Mouse (Mus musculus): Measurements from ENCODE around the gene Mpped2. TPM values are rescaled to one million over a fixed set of nuclear protein-coding genes. Genes with fewer than 3 reads are reported as not detected.

The Mpped2 gene
- polyA plus RNA-seq, 1 experiment from 2014 or later = 33.9 TPM

- Histone ChIP-seq H3K9ac (ENCODE audit: low read length) (no peak overlapping the region), H3K36me3 (ENCODE audit: control insufficient read depth, insufficient read depth) (no peaks in the 10 kb centered on the region), H3K4me2 (ENCODE audit: low read depth, low read length) (no peak overlapping the region), H3K4me1 (ENCODE audit: control insufficient read depth, insufficient read depth, low read length) (peaks cover 4% of the 10 kb centered on the region; the same call in 1 of the 2 replicates), H3K27ac (ENCODE audit: low read length) (no peak overlapping the region), H3K27me3 (ENCODE audit: control insufficient read depth, insufficient read depth, low read length) (no peaks in the 10 kb centered on the region), H3K4me3 (ENCODE audit: low read length) (no peak overlapping the region), H3K9me3 (replicated peaks; ENCODE audit: control insufficient read depth, low read length) (no peaks in the 10 kb centered on the region)
- no peak for ATAC-seq (replicated peaks; ENCODE audit: extremely low read depth, insufficient read depth, low FRiP score)
- 17% methylated on average over 3 of the region's 3 CpGs for WGBS
These were observed 39.1 kb downstream of the Mpped2 start for GRCm38 (mm10) chr2:106732171-106732570.

GRCm38 (mm10) chr2:106733396-106733795 lies 40.3 kb downstream of the Mpped2 start:
- Histone ChIP-seq H3K27ac (ENCODE audit: low read length) (no peak overlapping the region), H3K36me3 (ENCODE audit: control insufficient read depth, insufficient read depth) (no peaks in the 10 kb centered on the region), H3K9me3 (replicated peaks; ENCODE audit: control insufficient read depth, low read length) (no peaks in the 10 kb centered on the region), H3K4me3 (ENCODE audit: low read length) (no peak overlapping the region), H3K27me3 (ENCODE audit: control insufficient read depth, insufficient read depth, low read length) (no peaks in the 10 kb centered on the region), H3K9ac (ENCODE audit: low read length) (no peak overlapping the region), H3K4me2 (ENCODE audit: low read depth, low read length) (no peak overlapping the region), H3K4me1 (ENCODE audit: control insufficient read depth, insufficient read depth, low read length) (peaks cover 4% of the 10 kb centered on the region; the same call in 1 of the 2 replicates)
- WGBS = 57% methylated on average over 5 of the region's 5 CpGs
- ATAC-seq (replicated peaks; ENCODE audit: extremely low read depth, insufficient read depth, low FRiP score) = no peak

- no peak overlapping the region for H3K4me3 ChIP-seq (ENCODE audit: low read length)
- H3K36me3 ChIP-seq (ENCODE audit: control insufficient read depth, insufficient read depth) = 0 out of 2 replicates have a peak, but pooled peaks cover 2% of the 10 kb centered on the region
- H3K27ac ChIP-seq (ENCODE audit: low read length) = no peak overlapping the region
- no peak for ATAC-seq (replicated peaks; ENCODE audit: extremely low read depth, insufficient read depth, low FRiP score)
- H3K4me2 ChIP-seq (ENCODE audit: low read depth, low read length) = no peak overlapping the region
- H3K27me3 ChIP-seq (ENCODE audit: control insufficient read depth, insufficient read depth, low read length) = no peaks in the 10 kb centered on the region
- 65% methylated on average over 4 of the region's 4 CpGs for WGBS
- no peak overlapping the region for H3K9ac ChIP-seq (ENCODE audit: low read length)
- no peaks in the 10 kb centered on the region for H3K9me3 ChIP-seq (replicated peaks; ENCODE audit: control insufficient read depth, low read length)
- peaks cover 4% of the 10 kb centered on the region; the same call in 1 of the 2 replicates for H3K4me1 ChIP-seq (ENCODE audit: control insufficient read depth, insufficient read depth, low read length)
These were observed 40.9 kb downstream of the Mpped2 start for GRCm38 (mm10) chr2:106734004-106734403.

GRCm38 (mm10) chr2:106735211-106735610 lies 42.1 kb downstream of the Mpped2 start:
- Histone ChIP-seq H3K4me2 (ENCODE audit: low read depth, low read length) (no peak overlapping the region), H3K9ac (ENCODE audit: low read length) (no peak overlapping the region), H3K27me3 (ENCODE audit: control insufficient read depth, insufficient read depth, low read length) (no peaks in the 10 kb centered on the region), H3K4me3 (ENCODE audit: low read length) (no peak overlapping the region), H3K36me3 (ENCODE audit: control insufficient read depth, insufficient read depth) (0 out of 2 replicates have a peak, but pooled peaks cover 2% of the 10 kb centered on the region), H3K27ac (ENCODE audit: low read length) (no peak overlapping the region), H3K9me3 (replicated peaks; ENCODE audit: control insufficient read depth, low read length) (no peaks in the 10 kb centered on the region), H3K4me1 (ENCODE audit: control insufficient read depth, insufficient read depth, low read length) (peaks cover 1% of the 10 kb centered on the region; the same call in 1 of the 2 replicates)
- WGBS = 69% methylated on average over 5 of the region's 5 CpGs
- ATAC-seq (replicated peaks; ENCODE audit: extremely low read depth, insufficient read depth, low FRiP score) = no peak

GRCm38 (mm10) chr2:106735792-106736359 lies 42.8 kb downstream of the Mpped2 start:
- H3K36me3 ChIP-seq (ENCODE audit: control insufficient read depth, insufficient read depth) = 0 out of 2 replicates have a peak, but pooled peaks cover 2% of the 10 kb centered on the region
- no peaks in the 10 kb centered on the region for H3K27me3 ChIP-seq (ENCODE audit: control insufficient read depth, insufficient read depth, low read length)
- H3K4me2 ChIP-seq (ENCODE audit: low read depth, low read length) = no peak overlapping the region
- no peaks in the 10 kb centered on the region for H3K4me1 ChIP-seq (ENCODE audit: control insufficient read depth, insufficient read depth, low read length)
- WGBS = 81% methylated on average over 15 of the region's 15 CpGs
- H3K27ac ChIP-seq (ENCODE audit: low read length) = no peak overlapping the region
- H3K9me3 ChIP-seq (replicated peaks; ENCODE audit: control insufficient read depth, low read length) = no peaks in the 10 kb centered on the region
- H3K9ac ChIP-seq (ENCODE audit: low read length) = no peak overlapping the region
- no peak overlapping the region for H3K4me3 ChIP-seq (ENCODE audit: low read length)
- no peak for ATAC-seq (replicated peaks; ENCODE audit: extremely low read depth, insufficient read depth, low FRiP score)

GRCm38 (mm10) chr2:106738951-106739350 lies 45.9 kb downstream of the Mpped2 start:
- 91% methylated on average over 5 of the region's 5 CpGs for WGBS

GRCm38 (mm10) chr2:106744086-106744485 lies 51.0 kb downstream of the Mpped2 start:
- Histone ChIP-seq H3K27ac (ENCODE audit: low read length) (no peak overlapping the region), H3K9ac (ENCODE audit: low read length) (no peak overlapping the region), H3K9me3 (replicated peaks; ENCODE audit: control insufficient read depth, low read length) (no peaks in the 10 kb centered on the region), H3K4me3 (ENCODE audit: low read length) (no peak overlapping the region), H3K4me2 (ENCODE audit: low read depth, low read length) (no peak overlapping the region), H3K27me3 (ENCODE audit: control insufficient read depth, insufficient read depth, low read length) (no peaks in the 10 kb centered on the region), H3K36me3 (ENCODE audit: control insufficient read depth, insufficient read depth) (no peaks in the 10 kb centered on the region), H3K4me1 (ENCODE audit: control insufficient read depth, insufficient read depth, low read length) (peaks cover 5% of the 10 kb centered on the region; the same call in 1 of the 2 replicates)
- WGBS = 90% methylated on average over 4 of the region's 4 CpGs
- no peak for ATAC-seq (replicated peaks; ENCODE audit: extremely low read depth, insufficient read depth, low FRiP score)

More at GRCm38 (mm10) chr2:106738951-106739350, 45.9 kb downstream of the Mpped2 start:
- Histone ChIP-seq H3K9ac (ENCODE audit: low read length) (no peak overlapping the region), H3K27ac (ENCODE audit: low read length) (no peak overlapping the region), H3K36me3 (ENCODE audit: control insufficient read depth, insufficient read depth) (0 out of 2 replicates have a peak, but pooled peaks cover 2% of the 10 kb centered on the region), H3K9me3 (replicated peaks; ENCODE audit: control insufficient read depth, low read length) (no peaks in the 10 kb centered on the region), H3K4me3 (ENCODE audit: low read length) (no peak overlapping the region), H3K27me3 (ENCODE audit: control insufficient read depth, insufficient read depth, low read length) (no peaks in the 10 kb centered on the region), H3K4me1 (ENCODE audit: control insufficient read depth, insufficient read depth, low read length) (no peaks in the 10 kb centered on the region), H3K4me2 (ENCODE audit: low read depth, low read length) (no peak overlapping the region)
- no peak for ATAC-seq (replicated peaks; ENCODE audit: extremely low read depth, insufficient read depth, low FRiP score)

- Histone ChIP-seq H3K27ac (ENCODE audit: low read length) (no peak overlapping the region), H3K9me3 (replicated peaks; ENCODE audit: control insufficient read depth, low read length) (no peaks in the 10 kb centered on the region), H3K9ac (ENCODE audit: low read length) (no peak overlapping the region), H3K4me3 (ENCODE audit: low read length) (no peak overlapping the region), H3K4me1 (ENCODE audit: control insufficient read depth, insufficient read depth, low read length) (peaks cover 5% of the 10 kb centered on the region; the same call in 1 of the 2 replicates), H3K4me2 (ENCODE audit: low read depth, low read length) (no peak overlapping the region), H3K36me3 (ENCODE audit: control insufficient read depth, insufficient read depth) (no peaks in the 10 kb centered on the region), H3K27me3 (ENCODE audit: control insufficient read depth, insufficient read depth, low read length) (no peaks in the 10 kb centered on the region)
- no peak for ATAC-seq (replicated peaks; ENCODE audit: extremely low read depth, insufficient read depth, low FRiP score)
- WGBS = 81% methylated on average over 14 of the region's 14 CpGs
These were observed 51.5 kb downstream of the Mpped2 start for GRCm38 (mm10) chr2:106744601-106745000.

GRCm38 (mm10) chr2:106745364-106745763 lies 52.3 kb downstream of the Mpped2 start:
- H3K4me1 ChIP-seq (ENCODE audit: control insufficient read depth, insufficient read depth, low read length) = peaks cover 5% of the 10 kb centered on the region; the same call in 1 of the 2 replicates
- no peak overlapping the region for H3K9ac ChIP-seq (ENCODE audit: low read length)
- no peak overlapping the region for H3K4me2 ChIP-seq (ENCODE audit: low read depth, low read length)
- H3K9me3 ChIP-seq (replicated peaks; ENCODE audit: control insufficient read depth, low read length) = no peaks in the 10 kb centered on the region
- 85% methylated on average over 1 of the region's 1 CpGs for WGBS
- H3K36me3 ChIP-seq (ENCODE audit: control insufficient read depth, insufficient read depth) = no peaks in the 10 kb centered on the region
- ATAC-seq (replicated peaks; ENCODE audit: extremely low read depth, insufficient read depth, low FRiP score) = no peak
- no peak overlapping the region for H3K27ac ChIP-seq (ENCODE audit: low read length)
- H3K27me3 ChIP-seq (ENCODE audit: control insufficient read depth, insufficient read depth, low read length) = no peaks in the 10 kb centered on the region
- no peak overlapping the region for H3K4me3 ChIP-seq (ENCODE audit: low read length)
